ENCODE assay signal across 10 mouse cellular contexts in the genomic region with DNA sequence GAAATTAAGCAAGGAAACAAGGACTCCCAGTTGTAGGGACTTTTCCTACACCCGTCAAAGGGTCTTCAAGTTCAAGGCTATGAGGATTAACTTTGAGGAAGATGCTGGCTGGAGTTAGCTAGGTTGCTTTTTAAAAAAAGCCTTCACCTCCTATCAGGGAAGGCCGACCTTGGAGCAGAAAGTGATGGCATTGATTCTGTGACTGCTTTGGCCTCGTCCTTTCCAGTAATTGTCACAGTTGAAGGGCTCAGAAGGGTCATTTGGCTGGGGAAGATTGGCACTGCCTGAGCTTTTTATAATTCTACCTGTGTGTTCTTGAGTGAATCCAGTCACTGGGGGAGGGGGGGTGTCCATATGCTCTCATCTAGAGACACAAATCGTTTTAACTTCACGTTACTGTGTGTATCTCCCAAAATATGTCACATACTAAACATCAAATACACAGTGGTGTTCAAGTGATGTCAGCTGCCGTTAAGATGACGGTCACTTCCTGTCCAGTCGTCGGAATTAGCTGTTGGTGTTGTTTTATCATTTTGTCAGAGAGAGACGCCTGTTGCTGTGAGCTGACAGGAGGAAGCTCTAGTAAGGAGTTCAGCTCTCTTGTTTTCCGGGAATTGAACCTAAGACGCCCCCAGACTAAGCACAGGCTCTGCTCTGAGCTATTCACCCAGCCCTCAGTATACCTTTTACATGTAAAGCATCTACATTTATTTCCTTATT. TPM values are rescaled to one million over a fixed set of nuclear protein-coding genes. Genes with fewer than 3 reads are reported as not detected.
DNase-seq lines count a peak whose midpoint lies in the region; ATAC-seq and TF ChIP-seq lines count a peak whose summit lies in the region.
"Had no signal": no experiment of that assay in that cellular context is flagged by ENCODE, and none has a peak within 500 bp of the region (broad histone marks: within the 10 kb centered on the region; RNA-seq: fewer than 3 reads in every experiment).

No protein-coding gene starts in this region.

- WGBS in heart, embryonic 14.5 days, result 41% methylated on average over 12 of the region's 12 CpGs
- 68% methylated on average over 12 of the region's 12 CpGs for WGBS in spleen, adult 2 months
- WGBS in liver, embryonic 11.5 days, result 50% methylated on average over 12 of the region's 12 CpGs
- WGBS in stomach, postnatal 0 days, result 59% methylated on average over 12 of the region's 12 CpGs

- DNase-seq in heart, postnatal 14 days, result no peak
- DNase-seq in spleen, adult 2 months (ENCODE audit: low read depth in 1 of 2, low spot score in 2 of 2), result no peak
- DNase-seq in spleen, postnatal 4 days (ENCODE audit: low spot score in 2 of 2), result no peak
- DNase-seq in liver, embryonic 11.5 days (ENCODE audit: low spot score), result no peak
- DNase-seq in stomach, postnatal 0 days (ENCODE audit: low spot score), result no peak
- DNase-seq in cerebellum, postnatal 10 days, result no peak
- no peak for DNase-seq in cerebellum, adult 8-10 months

- H3K4me3 ChIP-seq in heart, embryonic 14.5 days (ENCODE audit: control insufficient read depth in 1 of 2, insufficient read depth in 1 of 2, low read depth in 1 of 2, low read length in 2 of 2), result no peak overlapping the region
- no peak overlapping the region for H3K4me3 ChIP-seq in spleen, adult 2 months (ENCODE audit: extremely low read depth, insufficient read depth, insufficient read length)
- no peak overlapping the region for H3K4me3 ChIP-seq in liver, embryonic 11.5 days (ENCODE audit: low read depth, low read length)
- no peak overlapping the region for H3K4me3 ChIP-seq in stomach, postnatal 0 days (ENCODE audit: low read depth, low read length)

- peak overlapping the region; percentile 26 to 41; a peak in 3 of 4 replicates for H3K27ac ChIP-seq in heart, embryonic 14.5 days (replicated peaks in 1 of 2; ENCODE audit: control insufficient read depth in 1 of 2, insufficient read depth in 1 of 2, low read depth in 2 of 2, low read length in 2 of 2)
- H3K27ac ChIP-seq in spleen, adult 2 months (ENCODE audit: insufficient read depth, low read length), result peak overlapping the region; percentile 16; the same call in 1 of the 2 replicates
- 0 out of 2 replicates have a peak overlapping the region, but pooled peaks have one; percentile 19 for H3K27ac ChIP-seq in liver, embryonic 11.5 days (ENCODE audit: low read depth, low read length)
- H3K27ac ChIP-seq in stomach, postnatal 0 days (replicated peaks), result peak overlapping the region; percentile 40; the same call in 1 of the 2 replicates

- no peak for ATAC-seq in heart, embryonic 14.5 days (ENCODE audit: insufficient number of reproducible peaks, insufficient read depth, low FRiP score, low read depth)
- ATAC-seq in liver, embryonic 11.5 days (replicated peaks; ENCODE audit: low FRiP score), result no peak
- no peak for ATAC-seq in stomach, postnatal 0 days (ENCODE audit: low FRiP score, low TSS enrichment)

- peak overlapping the region; percentile 21; the same call in 1 of the 2 replicates for H3K9ac ChIP-seq in heart, embryonic 14.5 days (ENCODE audit: low read length)
- no peak overlapping the region for H3K9ac ChIP-seq in liver, embryonic 11.5 days (ENCODE audit: low read depth, low read length)
- H3K9ac ChIP-seq in stomach, postnatal 0 days (ENCODE audit: low read length), result no peak overlapping the region
- H3K9ac ChIP-seq: limb, embryonic 15.5 days had no signal

- TF ChIP-seq EP300 in stomach, postnatal 0 days (optimal IDR thresholded peaks at IDR 0.05), result no peak

- TF ChIP-seq POLR2A in spleen, adult 2 months (IDR thresholded peaks at IDR 0.05; ENCODE audit: low read depth, low read length), result no peak

- H3K4me1 ChIP-seq in heart, embryonic 14.5 days (ENCODE audit: control insufficient read depth in 2 of 2, insufficient read depth in 2 of 2, low read length in 2 of 2), result peaks cover 19 to 54% of the 10 kb centered on the region in 2 experiments
- peaks cover 29% of the 10 kb centered on the region for H3K4me1 ChIP-seq in spleen, adult 2 months (ENCODE audit: control insufficient read depth, insufficient read depth, insufficient read length)
- H3K4me1 ChIP-seq in liver, embryonic 11.5 days (replicated peaks; ENCODE audit: control insufficient read depth, insufficient read depth, low read length), result peaks cover 29% of the 10 kb centered on the region
- peaks cover 8% of the 10 kb centered on the region; the same call in 1 of the 2 replicates for H3K4me1 ChIP-seq in stomach, postnatal 0 days (replicated peaks; ENCODE audit: control insufficient read depth, insufficient read depth)

- H3K36me3 ChIP-seq in heart, embryonic 14.5 days (ENCODE audit: control insufficient read depth, insufficient read depth, low read length), result no peaks in the 10 kb centered on the region
- H3K36me3 ChIP-seq in spleen, adult 2 months (ENCODE audit: control insufficient read depth, insufficient read depth, low read length), result no peaks in the 10 kb centered on the region
- H3K36me3 ChIP-seq in liver, embryonic 11.5 days (ENCODE audit: control insufficient read depth, insufficient read depth, low read length), result no peaks in the 10 kb centered on the region
- H3K36me3 ChIP-seq in stomach, postnatal 0 days (ENCODE audit: control insufficient read depth, insufficient read depth, low read length), result no peaks in the 10 kb centered on the region
- H3K36me3 ChIP-seq: limb, embryonic 15.5 days had no signal

- no peaks in the 10 kb centered on the region for H3K9me3 ChIP-seq in heart, embryonic 14.5 days (ENCODE audit: control insufficient read depth, low read length)
- no peaks in the 10 kb centered on the region for H3K9me3 ChIP-seq in liver, embryonic 11.5 days (ENCODE audit: control insufficient read depth, low read length)
- H3K9me3 ChIP-seq in stomach, postnatal 0 days (ENCODE audit: control insufficient read depth, low read length), result no peaks in the 10 kb centered on the region
- H3K9me3 ChIP-seq: limb, embryonic 15.5 days had no signal

- intact Hi-C loops in heart, postnatal 14 days (cut with DNase I), result no loop called here

- no peaks in the 10 kb centered on the region for H3K27me3 ChIP-seq in heart, embryonic 14.5 days (ENCODE audit: control insufficient read depth, insufficient read depth, low read length)
- H3K27me3 ChIP-seq in spleen, adult 2 months (ENCODE audit: control insufficient read depth, insufficient read depth, low read length), result no peaks in the 10 kb centered on the region
- H3K27me3 ChIP-seq in liver, embryonic 11.5 days (replicated peaks; ENCODE audit: control insufficient read depth, insufficient read depth, low read length), result no peaks in the 10 kb centered on the region
- no peaks in the 10 kb centered on the region for H3K27me3 ChIP-seq in stomach, postnatal 0 days (ENCODE audit: control insufficient read depth, insufficient read depth, low read length)
- H3K27me3 ChIP-seq: limb, embryonic 15.5 days had no signal

- H3K4me2 ChIP-seq in heart, embryonic 14.5 days (ENCODE audit: low read length), result peak overlapping the region; percentile 64
- peak overlapping the region; percentile 66 for H3K4me2 ChIP-seq in liver, embryonic 11.5 days
- H3K4me2 ChIP-seq in stomach, postnatal 0 days (replicated peaks; ENCODE audit: low read depth), result no peak overlapping the region

- TF ChIP-seq CTCF in spleen, adult 2 months (IDR thresholded peaks at IDR 0.05; ENCODE audit: extremely low read depth, insufficient read depth, insufficient read length, insufficient replicate concordance), result no peak
- TF ChIP-seq CTCF in stomach, postnatal 0 days (IDR thresholded peaks at IDR 0.05; ENCODE audit: low read depth), result no peak

RNA-seq across cellular contexts. Expression of a gene that starts 1.8 kb away (rescaled TPM):
- 6.1 and 6.3 TPM in 2 replicates for polyA plus RNA-seq in heart, embryonic 14.5 days (2014; fragmentation: Nextera tagmentation; extraction: Ambion mirVana)
- total RNA-seq in heart, postnatal 14 days (2021), result 10 to 100 TPM; 12.2 to 12.7 TPM
- 45.6 and 58.3 TPM in 2 replicates for polyA plus RNA-seq in spleen, adult 2 months (2012; rRNA removed)
- 8.4 and 9.5 TPM in 2 replicates for polyA plus RNA-seq in liver, embryonic 11.5 days (2014; fragmentation: Nextera tagmentation; extraction: Ambion mirVana)
- polyA plus RNA-seq in stomach, postnatal 0 days (2015; fragmentation: Nextera tagmentation; extraction: Ambion mirVana), result 2.7 and 3.0 TPM in 2 replicates

RNA-seq across cellular contexts. Expression of a gene that starts 3.5 kb away (rescaled TPM):
- polyA plus RNA-seq in heart, embryonic 14.5 days (2014; fragmentation: Nextera tagmentation; extraction: Ambion mirVana), result 1.1 and 1.6 TPM in 2 replicates
- 1 to 10 TPM; 2.6 to 3.3 TPM for total RNA-seq in heart, postnatal 14 days (2021)
- 0.35 and 0.43 TPM in 2 replicates for polyA plus RNA-seq in spleen, adult 2 months (2012; rRNA removed)
- 0.52 and 0.86 TPM in 2 replicates for polyA plus RNA-seq in liver, embryonic 11.5 days (2014; fragmentation: Nextera tagmentation; extraction: Ambion mirVana)
- polyA plus RNA-seq in stomach, postnatal 0 days (2015; fragmentation: Nextera tagmentation; extraction: Ambion mirVana), result 0.96 and 1.2 TPM in 2 replicates

RNA-seq across cellular contexts. Expression of a gene that starts 23.7 kb away (rescaled TPM):
- polyA plus RNA-seq in heart, embryonic 14.5 days (2014; fragmentation: Nextera tagmentation; extraction: Ambion mirVana), result not detected in 2 replicates
- total RNA-seq in heart, postnatal 14 days (2021), result not detected
- polyA plus RNA-seq in spleen, adult 2 months (2012; rRNA removed), result 3.8 and 5.3 TPM in 2 replicates
- polyA plus RNA-seq in liver, embryonic 11.5 days (2014; fragmentation: Nextera tagmentation; extraction: Ambion mirVana), result 0.42 TPM in 1 of 2 replicates, not detected in the other
- polyA plus RNA-seq in stomach, postnatal 0 days (2015; fragmentation: Nextera tagmentation; extraction: Ambion mirVana), result 0.17 TPM in 1 of 2 replicates, not detected in the other
- polyA plus RNA-seq: gonadal fat pad, adult 2 months; limb, embryonic 15.5 days had no signal

RNA-seq across cellular contexts. Expression of a gene that starts 26.1 kb away (rescaled TPM):
- 6.1 and 6.3 TPM in 2 replicates for polyA plus RNA-seq in heart, embryonic 14.5 days (2014; fragmentation: Nextera tagmentation; extraction: Ambion mirVana)
- total RNA-seq in heart, postnatal 14 days (2021), result 1 to 10 TPM; 4.2 to 5.8 TPM
- polyA plus RNA-seq in spleen, adult 2 months (2012; rRNA removed), result 69.5 and 70.0 TPM in 2 replicates
- polyA plus RNA-seq in liver, embryonic 11.5 days (2014; fragmentation: Nextera tagmentation; extraction: Ambion mirVana), result 1.8 and 3.1 TPM in 2 replicates
- 0.40 and 0.44 TPM in 2 replicates for polyA plus RNA-seq in stomach, postnatal 0 days (2015; fragmentation: Nextera tagmentation; extraction: Ambion mirVana)

RNA-seq across cellular contexts. Expression of a gene that starts 36.1 kb away (rescaled TPM):
- 6.3 and 6.4 TPM in 2 replicates for polyA plus RNA-seq in heart, embryonic 14.5 days (2014; fragmentation: Nextera tagmentation; extraction: Ambion mirVana)
- total RNA-seq in heart, postnatal 14 days (2021), result 1 to 10 TPM; 9.7 to 9.8 TPM
- polyA plus RNA-seq in spleen, adult 2 months (2012; rRNA removed), result 64.1 and 87.6 TPM in 2 replicates
- polyA plus RNA-seq in liver, embryonic 11.5 days (2014; fragmentation: Nextera tagmentation; extraction: Ambion mirVana), result 5.9 and 10.0 TPM in 2 replicates
- 4.1 and 4.4 TPM in 2 replicates for polyA plus RNA-seq in stomach, postnatal 0 days (2015; fragmentation: Nextera tagmentation; extraction: Ambion mirVana)
